Comparison of ENCODE assay signal across 10 mouse cellular contexts in the genomic region with DNA sequence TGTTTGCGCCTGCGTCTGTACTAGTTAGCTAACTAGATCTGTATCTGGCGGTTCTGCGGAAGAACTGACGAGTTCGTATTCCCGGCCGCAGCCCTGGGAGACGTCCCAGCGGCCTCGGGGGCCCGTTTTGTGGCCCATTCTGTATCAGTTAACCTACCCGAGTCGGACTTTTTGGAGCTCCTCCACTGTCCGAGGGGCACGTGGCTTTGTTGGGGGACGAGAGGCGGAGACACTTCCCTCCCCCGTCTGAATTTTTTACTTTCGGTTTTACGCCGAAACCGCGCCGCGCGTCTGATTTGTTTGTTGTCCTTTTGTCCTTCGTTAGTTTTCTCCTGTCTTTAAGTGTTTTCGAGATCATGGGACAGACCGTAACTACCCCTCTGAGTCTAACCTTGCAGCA. TPM values are rescaled to one million over a fixed set of nuclear protein-coding genes. Genes with fewer than 3 reads are reported as not detected.
DNase-seq lines count a peak whose midpoint lies in the region; ATAC-seq and TF ChIP-seq lines count a peak whose summit lies in the region.
"Not testable (repeated sequence)": the region's sequence is repeated elsewhere in the genome, so short reads cannot be mapped to it uniquely, and the experiment has no call there.
"Had no signal": no experiment of that assay in that cellular context is flagged by ENCODE, and none has a peak within 500 bp of the region (broad histone marks: within the 10 kb centered on the region; RNA-seq: fewer than 3 reads in every experiment).

No protein-coding gene starts in this region.

- H3K4me1 ChIP-seq in embryonic facial prominence, embryonic 11.5 days (ENCODE audit: control insufficient read depth, insufficient read depth, low read length); heart, adult 2 months (ENCODE audit: control insufficient read depth, insufficient read depth, low read length); intestine, embryonic 14.5 days (replicated peaks; ENCODE audit: control insufficient read depth, insufficient read depth, low read length): not testable (repeated sequence)

- peak; percentile 44 for DNase-seq in adrenal gland, postnatal 10 days
- peak; percentile 49 for DNase-seq in embryonic facial prominence, embryonic 11.5 days (ENCODE audit: low spot score)
- peak; percentile 65 for DNase-seq in heart, adult 2 months
- peak; percentile 80 for DNase-seq in intestine, embryonic 14.5 days (ENCODE audit: low spot score)
- DNase-seq in left cerebral cortex, postnatal 36 days (ENCODE audit: low spot score in 2 of 2): peak; percentile 26 to 34
- DNase-seq in lung, postnatal 25 days (ENCODE audit: low spot score): peak; percentile 51
- peak; percentile 34 for DNase-seq in right cerebral cortex, adult 18-20 months
- peak; percentile 29 to 33 for DNase-seq in urinary bladder, adult 18-20 months (ENCODE audit: low spot score in 2 of 2)

- TF ChIP-seq POLR2A in heart, adult 2 months (IDR thresholded peaks at IDR 0.05; ENCODE audit: insufficient read depth, low read depth, low read length): peak; percentile 25; the same call in 1 of the 2 replicates

- H3K4me2 ChIP-seq in embryonic facial prominence, embryonic 11.5 days (ENCODE audit: low read depth, low read length): peak overlapping the region; percentile 53
- peak overlapping the region; percentile 43 for H3K4me2 ChIP-seq in intestine, embryonic 14.5 days (ENCODE audit: low read length)

- H3K79me2 ChIP-seq in heart, adult 2 months (replicated peaks; ENCODE audit: control insufficient read depth, insufficient read depth, low read length): not testable (repeated sequence)

- WGBS in embryonic facial prominence, embryonic 11.5 days: 11% methylated on average over 28 of the region's 30 CpGs
- WGBS in heart, adult 2 months: 9% methylated on average over 30 of the region's 30 CpGs
- WGBS in intestine, embryonic 14.5 days: 11% methylated on average over 26 of the region's 30 CpGs

- peak overlapping the region; percentile 44 for H3K4me3 ChIP-seq in embryonic facial prominence, embryonic 11.5 days (ENCODE audit: low read depth, low read length)
- H3K4me3 ChIP-seq in heart, adult 2 months: peak overlapping the region; percentile 43
- H3K4me3 ChIP-seq in intestine, embryonic 14.5 days (ENCODE audit: low read depth, low read length): peak overlapping the region; percentile 42

- not testable (repeated sequence) for H3K9me3 ChIP-seq in embryonic facial prominence, embryonic 11.5 days (replicated peaks; ENCODE audit: control insufficient read depth, low read length); intestine, embryonic 14.5 days (ENCODE audit: control insufficient read depth, low read length)

- not testable (repeated sequence) for H3K36me3 ChIP-seq in embryonic facial prominence, embryonic 11.5 days (replicated peaks; ENCODE audit: control insufficient read depth, insufficient read depth, low read depth, low read length); heart, adult 2 months (ENCODE audit: control insufficient read depth, insufficient read depth, low read length); intestine, embryonic 14.5 days (ENCODE audit: control insufficient read depth, insufficient read depth, low read length)

- H3K27ac ChIP-seq in embryonic facial prominence, embryonic 11.5 days (replicated peaks; ENCODE audit: low read depth, low read length); intestine, embryonic 14.5 days (ENCODE audit: low read depth): not testable (repeated sequence)
- H3K27ac ChIP-seq in heart, adult 2 months: peak overlapping the region; percentile 65

- H3K27me3 ChIP-seq in embryonic facial prominence, embryonic 11.5 days (ENCODE audit: control insufficient read depth, insufficient read depth, low read length); heart, adult 2 months (ENCODE audit: control insufficient read depth, insufficient read depth, low read length); intestine, embryonic 14.5 days (replicated peaks; ENCODE audit: control insufficient read depth, insufficient read depth, low read length): not testable (repeated sequence)

- intact Hi-C loops in heart, adult 2 months (cut with DNase I): loop anchor here (2.0 kb wide), 1 partner anchor 31 kb away; a partner anchor contains a TSS
- intact Hi-C loops in left cerebral cortex, postnatal 36 days (cut with DNase I): not testable (repeated sequence)

- 0 out of 2 replicates have a peak overlapping the region, but pooled peaks have one; percentile 34 for H3K9ac ChIP-seq in embryonic facial prominence, embryonic 11.5 days (replicated peaks; ENCODE audit: low read length)
- H3K9ac ChIP-seq in heart, adult 2 months (ENCODE audit: low read depth, low read length): peak overlapping the region; percentile 84
- 0 out of 2 replicates have a peak overlapping the region, but pooled peaks have one; percentile 34 for H3K9ac ChIP-seq in intestine, embryonic 14.5 days (ENCODE audit: low read length)

- TF ChIP-seq CTCF in heart, adult 2 months (IDR thresholded peaks at IDR 0.05): not testable (repeated sequence)

- TF ChIP-seq EP300 in heart, adult 2 months (IDR thresholded peaks at IDR 0.05; ENCODE audit: insufficient read depth, low read depth, low read length): not testable (repeated sequence)

- ATAC-seq in embryonic facial prominence, embryonic 11.5 days (replicated peaks; ENCODE audit: insufficient number of reproducible peaks, low FRiP score, low TSS enrichment, low read depth); intestine, embryonic 14.5 days (replicated peaks; ENCODE audit: low FRiP score, low TSS enrichment, low read depth): not testable (repeated sequence)

RNA-seq across cellular contexts. Expression of a gene that starts 26.8 kb away (rescaled TPM):
- total RNA-seq in adrenal gland, postnatal 10 days (2021): 10 to 100 TPM; 20.8 to 28.2 TPM
- 27.5 and 29.4 TPM in 2 replicates for polyA plus RNA-seq in embryonic facial prominence, embryonic 11.5 days (2014; fragmentation: Nextera tagmentation; extraction: Ambion mirVana)
- total RNA-seq in heart, adult 2 months (2021): 10 to 100 TPM; 54.4 to 63.2 TPM
- 52.2 and 73.7 TPM in 2 replicates for polyA plus RNA-seq in heart, adult 2 months (2012; rRNA removed)
- 46.8 and 60.1 TPM in 2 replicates for polyA plus RNA-seq in intestine, embryonic 14.5 days (2014; fragmentation: Nextera tagmentation; extraction: Ambion mirVana)
- total RNA-seq in left cerebral cortex, postnatal 36 days (2021): 10 to 100 TPM; 14.3 to 18.3 TPM

RNA-seq across cellular contexts. Expression of a gene that starts 31.5 kb away (rescaled TPM):
- 100 to 1,000 TPM in 1 of 2 experiments, 10 to 100 TPM in 1; 94.4 to 103 TPM for total RNA-seq in adrenal gland, postnatal 10 days (2021)
- polyA plus RNA-seq in embryonic facial prominence, embryonic 11.5 days (2014; fragmentation: Nextera tagmentation; extraction: Ambion mirVana): 316 TPM in 2 replicates
- 10 to 100 TPM; 34.3 to 45.7 TPM for total RNA-seq in heart, adult 2 months (2021)
- 98.9 and 139 TPM in 2 replicates for polyA plus RNA-seq in heart, adult 2 months (2012; rRNA removed)
- polyA plus RNA-seq in intestine, embryonic 14.5 days (2014; fragmentation: Nextera tagmentation; extraction: Ambion mirVana): 377 and 393 TPM in 2 replicates
- total RNA-seq in left cerebral cortex, postnatal 36 days (2021): 100 to 1,000 TPM; 187 to 235 TPM

RNA-seq across cellular contexts. Expression of a gene that starts 42.7 kb away (rescaled TPM):
- total RNA-seq in adrenal gland, postnatal 10 days (2021): not detected
- 0.14 TPM in 2 replicates for polyA plus RNA-seq in embryonic facial prominence, embryonic 11.5 days (2014; fragmentation: Nextera tagmentation; extraction: Ambion mirVana)
- not detected for total RNA-seq in heart, adult 2 months (2021)
- not detected in 2 replicates for polyA plus RNA-seq in heart, adult 2 months (2012; rRNA removed)
- not detected in 2 replicates for polyA plus RNA-seq in intestine, embryonic 14.5 days (2014; fragmentation: Nextera tagmentation; extraction: Ambion mirVana)
- not detected for total RNA-seq in left cerebral cortex, postnatal 36 days (2021)
- total RNA-seq: left cerebral cortex, postnatal 10 days had no signal
- polyA plus RNA-seq: erythroblast, embryonic 14.5 days had no signal

RNA-seq across cellular contexts. Expression of a gene that starts 57.7 kb away (rescaled TPM):
- total RNA-seq in adrenal gland, postnatal 10 days (2021): 1 to 10 TPM; 4.1 to 7.5 TPM
- 5.7 and 6.0 TPM in 2 replicates for polyA plus RNA-seq in embryonic facial prominence, embryonic 11.5 days (2014; fragmentation: Nextera tagmentation; extraction: Ambion mirVana)
- 1 to 10 TPM; 1.6 to 2.1 TPM for total RNA-seq in heart, adult 2 months (2021)
- polyA plus RNA-seq in heart, adult 2 months (2012; rRNA removed): 3.3 and 6.9 TPM in 2 replicates
- polyA plus RNA-seq in intestine, embryonic 14.5 days (2014; fragmentation: Nextera tagmentation; extraction: Ambion mirVana): 5.7 and 8.1 TPM in 2 replicates
- 10 to 100 TPM; 23.3 to 46.3 TPM for total RNA-seq in left cerebral cortex, postnatal 36 days (2021)

Comparison
In these comparisons a context has a peak if more than half of its experiments do, and no peak if none do; other contexts are left out.
1. DNase-seq: peak in every context shown above with its lines; median percentile 80 in intestine, embryonic 14.5 days; 65 in heart, adult 2 months; 51 in lung, postnatal 25 days; 49 in embryonic facial prominence, embryonic 11.5 days; 44 in adrenal gland, postnatal 10 days; 34 in right cerebral cortex, adult 18-20 months; 31 in urinary bladder, adult 18-20 months; 30 in left cerebral cortex, postnatal 36 days.
2. H3K9ac ChIP-seq: peak in every context shown above with its lines; median percentile 84 in heart, adult 2 months; 34 in embryonic facial prominence, embryonic 11.5 days; 34 in intestine, embryonic 14.5 days.